Mouse (Mus musculus) heart, embryonic 16.5 days (tissue): ENCODE data around the gene Slc8b1. TPM values are rescaled to one million over a fixed set of nuclear protein-coding genes. Genes with fewer than 3 reads are reported as not detected.

Experiments used
- polyA plus RNA-seq: library from polyadenylated mRNA; unstranded; fragments of >200 nt; fragmentation: Nextera tagmentation; extraction: Ambion mirVana; gene quantifications from 2 replicates; pipeline ENCODE4 v1.2.1, GENCODE M21; 2015

The Slc8b1 gene
- polyA plus RNA-seq, 1 experiment from 2014 or later, result 3.5 TPM

Other genes with a start within 250 kb of the Slc8b1 start
- gene Lhx5, start 79.5 kb upstream of the Slc8b1 start, polyA plus RNA-seq, result not detected in 2 replicates
- gene Sdsl, start 38.4 kb upstream of the Slc8b1 start, polyA plus RNA-seq, result 18.1 TPM in 2 replicates
- gene Sds, start 34.6 kb upstream of the Slc8b1 start, polyA plus RNA-seq, result 0.56 TPM in 1 of 2 replicates, not detected in the other
- 43.3 and 44.1 TPM in 2 replicates for gene Plbd2, start 7.5 kb upstream of the Slc8b1 start, polyA plus RNA-seq
- 14.5 TPM in 2 replicates for gene Tpcn1, start 77.5 kb downstream of the Slc8b1 start, polyA plus RNA-seq
- gene Iqcd, start 77.8 kb downstream of the Slc8b1 start, polyA plus RNA-seq, result 0.36 and 0.42 TPM in 2 replicates
- 13.2 and 14.0 TPM in 2 replicates for gene Rita1, start 101.4 kb downstream of the Slc8b1 start, polyA plus RNA-seq
- gene Ddx54, start 101.6 kb downstream of the Slc8b1 start, polyA plus RNA-seq, result 30.2 and 35.0 TPM in 2 replicates
- 0.49 TPM in 1 of 2 replicates, not detected in the other for gene Cfap73, start 123.1 kb downstream of the Slc8b1 start, polyA plus RNA-seq
- 0.70 and 0.74 TPM in 2 replicates for gene Rasal1, start 137.6 kb downstream of the Slc8b1 start, polyA plus RNA-seq
- 6.7 and 11.2 TPM in 2 replicates for gene Dtx1, start 200.8 kb downstream of the Slc8b1 start, polyA plus RNA-seq
- 0.22 and 0.46 TPM in 2 replicates for gene Oas2, start 238.7 kb downstream of the Slc8b1 start, polyA plus RNA-seq